Mouse (Mus musculus): ENCODE data around the gene Vmn2r29. TPM values are rescaled to one million over a fixed set of nuclear protein-coding genes. Genes with fewer than 3 reads are reported as not detected.

The Vmn2r29 gene
- polyA plus RNA-seq, 1 experiment from 2014 or later: 0.26 TPM

Other genes with a start within 250 kb of the Vmn2r29 start
- 14.1 and 14.7 TPM in 2 replicates for gene Zfp954, start 125.8 kb downstream of the Vmn2r29 start, polyA plus RNA-seq (2016; fragmentation: Nextera tagmentation; extraction: Ambion mirVana)
- 3.6 and 4.1 TPM in 2 replicates for gene Zfp773, start 110.6 kb downstream of the Vmn2r29 start, polyA plus RNA-seq (2016; fragmentation: Nextera tagmentation; extraction: Ambion mirVana)
- 3.4 and 3.7 TPM in 2 replicates for gene Zfp418, start 76.0 kb downstream of the Vmn2r29 start, polyA plus RNA-seq (2016; fragmentation: Nextera tagmentation; extraction: Ambion mirVana)
- 9.5 and 9.8 TPM in 2 replicates for gene Zfp772, start 37.3 kb downstream of the Vmn2r29 start, polyA plus RNA-seq (2016; fragmentation: Nextera tagmentation; extraction: Ambion mirVana)
- 1.7 and 3.7 TPM in 2 replicates for gene Gm45844, start 31.0 kb upstream of the Vmn2r29 start, polyA plus RNA-seq (2016; fragmentation: Nextera tagmentation; extraction: Ambion mirVana)
- gene Clcn4, start 53.5 kb upstream of the Vmn2r29 start, polyA plus RNA-seq (2016; fragmentation: Nextera tagmentation; extraction: Ambion mirVana): 38.4 and 39.1 TPM in 2 replicates
- gene Vmn2r30, start 90.3 kb upstream of the Vmn2r29 start, polyA plus RNA-seq (2016; fragmentation: Nextera tagmentation; extraction: Ambion mirVana): not detected in 2 replicates
- not detected in 2 replicates for gene Gm45783, start 127.2 kb upstream of the Vmn2r29 start, polyA plus RNA-seq (2016; fragmentation: Nextera tagmentation; extraction: Ambion mirVana)
- gene Vmn2r31, start 152.4 kb upstream of the Vmn2r29 start, polyA plus RNA-seq (2016; fragmentation: Nextera tagmentation; extraction: Ambion mirVana): not detected in 2 replicates
- gene Vmn2r32, start 232.7 kb upstream of the Vmn2r29 start, polyA plus RNA-seq (2016; fragmentation: Nextera tagmentation; extraction: Ambion mirVana): not detected in 2 replicates